Mouse (Mus musculus): ENCODE data around the gene Zfp710. TPM values are rescaled to one million over a fixed set of nuclear protein-coding genes. Genes with fewer than 3 reads are reported as not detected.

Zfp710 gene
- polyA plus RNA-seq, 1 experiment from 2014 or later = 15.3 TPM

DNA sequence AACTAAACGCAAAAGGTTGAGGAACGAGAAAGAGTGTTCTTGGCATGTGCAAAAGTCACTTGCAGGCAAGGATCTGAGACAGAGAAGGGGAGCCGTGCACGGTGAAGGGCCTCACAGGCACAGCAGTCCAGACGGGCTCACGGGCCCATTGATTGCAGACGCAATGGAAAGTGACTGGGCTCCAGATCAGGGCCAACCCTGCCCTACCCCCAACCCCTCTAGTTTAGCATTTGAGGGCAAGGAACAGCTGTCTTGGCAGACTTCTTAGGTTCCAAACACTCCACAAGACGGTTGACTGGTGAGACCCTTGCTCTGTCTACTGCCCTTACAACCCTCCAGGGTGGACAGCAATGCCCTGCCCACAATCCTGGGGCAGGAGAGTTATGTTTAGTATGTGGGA is 48.9 kb downstream of the Zfp710 start:
- 77% methylated on average over 8 of the region's 8 CpGs for WGBS
- DNase-seq (ENCODE audit: low spot score) (no peak), ATAC-seq (replicated peaks; ENCODE audit: low FRiP score, low read depth) (no peak)
- TF ChIP-seq CTCF (IDR thresholded peaks at IDR 0.05; ENCODE audit: low read depth) = no peak
- Histone ChIP-seq H3K36me3 (ENCODE audit: insufficient read depth, low read length) (no peaks in the 10 kb centered on the region), H3K4me2 (ENCODE audit: low read length) (no peak overlapping the region), H3K9ac (ENCODE audit: low read depth, low read length) (no peak overlapping the region), H3K27me3 (ENCODE audit: insufficient read depth, low read length) (no peaks in the 10 kb centered on the region), H3K4me3 (replicated peaks; ENCODE audit: low read depth, low read length) (no peak overlapping the region), H3K27ac (no peak overlapping the region), H3K4me1 (replicated peaks; ENCODE audit: insufficient read depth, low read length) (peaks cover 46% of the 10 kb centered on the region), H3K9me3 (replicated peaks; ENCODE audit: low read length) (no peaks in the 10 kb centered on the region)

- DNase-seq (ENCODE audit: low spot score) (no peak), ATAC-seq (replicated peaks; ENCODE audit: low FRiP score, low read depth) (no peak)
- no peaks in the 10 kb centered on the region for H3K27me3 ChIP-seq (ENCODE audit: insufficient read depth, low read length)
- H3K4me2 ChIP-seq (ENCODE audit: low read length) = no peak overlapping the region
- peaks cover 42% of the 10 kb centered on the region for H3K4me1 ChIP-seq (replicated peaks; ENCODE audit: insufficient read depth, low read length)
- H3K4me3 ChIP-seq (replicated peaks; ENCODE audit: low read depth, low read length) = no peak overlapping the region
- peak overlapping the region; percentile 36; the same call in 1 of the 2 replicates for H3K27ac ChIP-seq
- H3K9me3 ChIP-seq (replicated peaks; ENCODE audit: low read length) = no peaks in the 10 kb centered on the region
- H3K9ac ChIP-seq (ENCODE audit: low read depth, low read length) = no peak overlapping the region
- 37% methylated on average over 5 of the region's 5 CpGs for WGBS
- TF ChIP-seq CTCF (IDR thresholded peaks at IDR 0.05; ENCODE audit: low read depth) = no peak
- no peaks in the 10 kb centered on the region for H3K36me3 ChIP-seq (ENCODE audit: insufficient read depth, low read length)
Observed at GRCm38 (mm10) chr7:80074921-80075441, 50.4 kb downstream of the Zfp710 start.

DNA sequence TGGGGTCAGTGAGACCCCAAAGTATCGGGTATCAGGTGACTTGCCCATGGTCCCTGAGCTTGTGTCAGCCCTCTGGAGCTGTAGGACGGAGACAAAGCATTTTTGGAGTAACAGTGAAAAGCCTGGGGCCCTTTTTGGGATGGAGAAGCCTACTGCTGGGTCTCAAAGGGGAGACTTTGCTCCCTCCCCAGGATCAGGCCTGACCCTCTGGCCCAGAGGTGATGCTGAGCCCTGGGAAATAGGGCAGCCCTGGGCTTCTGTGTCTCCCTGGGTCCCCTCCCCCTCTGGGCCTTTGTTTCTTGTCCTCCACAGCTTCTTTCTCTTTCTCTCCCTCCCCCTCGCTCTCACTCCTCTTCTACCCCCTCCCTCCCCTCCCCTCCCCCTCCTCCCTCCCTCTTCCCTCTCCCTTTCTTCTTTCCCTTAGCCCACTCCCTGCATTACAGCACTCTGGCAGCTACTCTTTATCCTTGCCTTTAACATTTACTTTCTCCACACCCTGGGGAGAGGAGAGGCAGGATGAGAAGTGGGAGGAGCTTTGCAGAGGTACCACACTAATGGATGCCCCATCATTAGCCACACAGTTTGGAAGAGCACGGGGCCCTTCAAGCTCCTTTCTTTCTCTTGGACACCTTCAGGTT is 51.5 kb downstream of the Zfp710 start:
- H3K4me3 ChIP-seq (replicated peaks; ENCODE audit: low read depth, low read length) = no peak overlapping the region
- H3K9ac ChIP-seq (ENCODE audit: low read depth, low read length) = no peak overlapping the region
- H3K4me1 ChIP-seq (replicated peaks; ENCODE audit: insufficient read depth, low read length) = peaks cover 39% of the 10 kb centered on the region
- 22% methylated on average over 4 of the region's 4 CpGs for WGBS
- peak overlapping the region; percentile 10; the same call in 1 of the 2 replicates for H3K27ac ChIP-seq
- DNase-seq (ENCODE audit: low spot score) (no peak), ATAC-seq (replicated peaks; ENCODE audit: low FRiP score, low read depth) (no peak)
- no peak for TF ChIP-seq CTCF (IDR thresholded peaks at IDR 0.05; ENCODE audit: low read depth)
- H3K9me3 ChIP-seq (replicated peaks; ENCODE audit: low read length) = no peaks in the 10 kb centered on the region
- H3K36me3 ChIP-seq (ENCODE audit: insufficient read depth, low read length) = peaks cover 1% of the 10 kb centered on the region; the same call in 1 of the 2 replicates
- no peak overlapping the region for H3K4me2 ChIP-seq (ENCODE audit: low read length)
- no peaks in the 10 kb centered on the region for H3K27me3 ChIP-seq (ENCODE audit: insufficient read depth, low read length)

DNA sequence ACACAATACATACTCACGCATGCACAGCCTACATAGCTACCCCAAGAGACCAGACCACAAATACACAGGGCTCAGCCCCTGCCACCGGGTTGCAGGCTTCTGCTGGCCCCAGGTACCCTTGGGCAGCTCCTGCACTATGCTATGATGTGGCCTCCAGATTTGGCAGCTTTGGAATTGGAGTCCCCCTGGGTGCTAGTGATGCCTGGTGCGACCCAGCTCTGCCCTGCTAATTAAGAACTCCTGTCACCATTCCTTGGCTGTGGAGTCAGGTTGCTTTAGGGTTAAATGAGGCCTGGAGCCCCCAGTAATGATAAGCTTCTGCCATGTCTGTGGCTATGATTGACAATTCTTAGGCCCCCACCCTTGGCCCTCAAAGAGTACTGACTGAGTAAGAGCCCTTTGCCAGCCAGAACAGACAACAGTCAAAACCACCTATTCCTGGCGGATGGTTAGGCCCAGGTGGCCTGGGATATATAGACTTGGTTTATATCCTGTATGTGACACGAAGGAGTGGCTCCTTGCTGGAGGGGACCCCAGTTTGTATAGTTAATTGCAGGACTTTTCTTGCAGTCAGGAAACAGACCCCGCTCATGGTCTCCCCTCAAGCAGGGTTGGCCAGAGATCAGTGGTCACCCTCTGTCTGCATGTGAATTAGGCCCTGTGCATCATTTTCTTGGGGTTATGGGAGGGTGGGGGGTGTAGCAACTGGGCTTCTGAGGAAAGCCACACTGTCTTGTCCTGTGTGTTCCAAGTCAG is 52.5 kb downstream of the Zfp710 start:
- Histone ChIP-seq H3K27me3 (ENCODE audit: insufficient read depth, low read length) (no peaks in the 10 kb centered on the region), H3K9me3 (replicated peaks; ENCODE audit: low read length) (no peaks in the 10 kb centered on the region), H3K36me3 (ENCODE audit: insufficient read depth, low read length) (peaks cover 12% of the 10 kb centered on the region), H3K4me2 (ENCODE audit: low read length) (no peak overlapping the region), H3K27ac (peak overlapping the region; percentile 10; the same call in 1 of the 2 replicates), H3K9ac (ENCODE audit: low read depth, low read length) (no peak overlapping the region), H3K4me3 (replicated peaks; ENCODE audit: low read depth, low read length) (no peak overlapping the region), H3K4me1 (replicated peaks; ENCODE audit: insufficient read depth, low read length) (peaks cover 33% of the 10 kb centered on the region)
- WGBS = 77% methylated on average over 6 of the region's 6 CpGs
- DNase-seq (ENCODE audit: low spot score) (no peak), ATAC-seq (replicated peaks; ENCODE audit: low FRiP score, low read depth) (no peak)
- no peak for TF ChIP-seq CTCF (IDR thresholded peaks at IDR 0.05; ENCODE audit: low read depth)

GRCm38 (mm10) chr7:80077801-80078200 is 53.2 kb downstream of the Zfp710 start:
- Histone ChIP-seq H3K9me3 (replicated peaks; ENCODE audit: low read length) (no peaks in the 10 kb centered on the region), H3K4me3 (replicated peaks; ENCODE audit: low read depth, low read length) (no peak overlapping the region), H3K9ac (ENCODE audit: low read depth, low read length) (no peak overlapping the region), H3K27ac (peak overlapping the region; percentile 92), H3K36me3 (ENCODE audit: insufficient read depth, low read length) (peaks cover 18% of the 10 kb centered on the region), H3K27me3 (ENCODE audit: insufficient read depth, low read length) (no peaks in the 10 kb centered on the region), H3K4me1 (replicated peaks; ENCODE audit: insufficient read depth, low read length) (peaks cover 32% of the 10 kb centered on the region), H3K4me2 (ENCODE audit: low read length) (no peak overlapping the region)
- DNase-seq (ENCODE audit: low spot score) (no peak), ATAC-seq (replicated peaks; ENCODE audit: low FRiP score, low read depth) (0 out of 2 replicates have a peak, but pooled peaks have one; percentile 12)
- TF ChIP-seq CTCF (IDR thresholded peaks at IDR 0.05; ENCODE audit: low read depth) = no peak
- WGBS = 63% methylated on average over 9 of the region's 9 CpGs

GRCm38 (mm10) chr7:80078792-80079301 is 54.2 kb downstream of the Zfp710 start:
- Histone ChIP-seq H3K36me3 (ENCODE audit: insufficient read depth, low read length) (peaks cover 28% of the 10 kb centered on the region), H3K4me2 (ENCODE audit: low read length) (0 out of 2 replicates have a peak overlapping the region, but pooled peaks have one; percentile 18), H3K27ac (peak overlapping the region; percentile 92), H3K4me3 (replicated peaks; ENCODE audit: low read depth, low read length) (no peak overlapping the region), H3K9me3 (replicated peaks; ENCODE audit: low read length) (no peaks in the 10 kb centered on the region), H3K4me1 (replicated peaks; ENCODE audit: insufficient read depth, low read length) (peaks cover 32% of the 10 kb centered on the region), H3K27me3 (ENCODE audit: insufficient read depth, low read length) (no peaks in the 10 kb centered on the region), H3K9ac (ENCODE audit: low read depth, low read length) (peak overlapping the region; percentile 32; the same call in 1 of the 2 replicates)
- TF ChIP-seq CTCF (IDR thresholded peaks at IDR 0.05; ENCODE audit: low read depth) = 0 out of 2 replicates have a peak, but pooled peaks have one; percentile 17
- ATAC-seq (replicated peaks; ENCODE audit: low FRiP score, low read depth) (peak; percentile 84), DNase-seq (ENCODE audit: low spot score) (peak; percentile 95)
- WGBS = 7% methylated on average over 14 of the region's 14 CpGs
